Mouse (Mus musculus): ENCODE results near the gene Esp36. TPM values are rescaled to one million over a fixed set of nuclear protein-coding genes. Genes with fewer than 3 reads are reported as not detected.
"Not testable (repeated sequence)": the region's sequence is repeated elsewhere in the genome, so short reads cannot be mapped to it uniquely, and the experiment has no call there.

Gene Esp36
- not detected in 2 replicates for polyA plus RNA-seq (2015; fragmentation: Nextera tagmentation; extraction: Ambion mirVana)

- ATAC-seq (ENCODE audit: insufficient number of reproducible peaks, low FRiP score, low TSS enrichment, low read depth) = no peak
- no peak within 1 kb of the TSS for H3K27ac ChIP-seq
- no peaks in the 10 kb centered on the region for H3K9me3 ChIP-seq
- no peak within 1 kb of the TSS for H3K4me3 ChIP-seq
- no peaks in the 10 kb centered on the region for H3K4me1 ChIP-seq
- no peaks in the 10 kb centered on the region for H3K27me3 ChIP-seq
- no peak within 1 kb of the TSS for H3K9ac ChIP-seq
- 81% methylated on average over 2 of the region's 2 CpGs for WGBS
- no peak within 1 kb of the TSS for H3K4me2 ChIP-seq
- no peaks in the 10 kb centered on the region for H3K36me3 ChIP-seq
Measured at GRCm38 (mm10) chr17:38420085-38420484, at the start of gene Esp36. TSS of gene Esp36 (minus strand) at chr17:38420185.

GRCm38 (mm10) chr17:38456206-38456605, 36.2 kb upstream of the Esp36 start:
- H3K4me1 ChIP-seq; ATAC-seq (ENCODE audit: insufficient number of reproducible peaks, low FRiP score, low TSS enrichment, low read depth); H3K9ac ChIP-seq: not testable (repeated sequence)

GRCm38 (mm10) chr17:38450688-38451087, 30.7 kb upstream of the Esp36 start:
- ATAC-seq (ENCODE audit: insufficient number of reproducible peaks, low FRiP score, low TSS enrichment, low read depth) = no peak
- Histone ChIP-seq H3K9ac (no peak overlapping the region), H3K9me3 (no peaks in the 10 kb centered on the region; the same call in 1 of the 2 replicates), H3K4me2 (no peak overlapping the region), H3K4me1 (no peaks in the 10 kb centered on the region), H3K27ac (no peak overlapping the region), H3K4me3 (no peak overlapping the region), H3K27me3 (no peaks in the 10 kb centered on the region), H3K36me3 (no peaks in the 10 kb centered on the region)
- WGBS = 87% methylated on average over 2 of the region's 2 CpGs

More at GRCm38 (mm10) chr17:38456206-38456605, 36.2 kb upstream of the Esp36 start:
- H3K27ac ChIP-seq, H3K9me3 ChIP-seq, H3K4me2 ChIP-seq, H3K36me3 ChIP-seq, H3K27me3 ChIP-seq, H3K4me3 ChIP-seq: not testable (repeated sequence)

DNA sequence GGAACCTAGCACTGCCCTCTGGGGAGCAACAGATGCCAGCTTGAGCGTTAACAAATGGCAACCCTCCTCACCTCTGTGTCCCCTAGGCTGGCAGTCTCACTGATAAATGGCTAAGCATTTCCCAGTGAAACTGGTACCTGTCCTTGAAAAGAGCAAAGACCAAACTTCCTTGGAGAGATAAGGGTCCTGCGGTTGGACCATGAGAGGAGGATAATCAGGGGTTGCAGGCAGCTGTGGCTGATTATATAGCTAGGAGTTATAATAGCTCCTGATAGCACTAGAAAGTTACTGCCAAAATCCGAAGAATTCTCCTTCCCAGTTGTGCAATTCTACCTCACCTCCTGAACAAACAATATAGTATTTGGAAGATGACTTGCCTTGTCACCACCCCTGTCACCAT, 13.8 kb downstream of the Esp36 start:
- no peak overlapping the region for H3K4me2 ChIP-seq
- peaks cover 9% of the 10 kb centered on the region; the same call in 1 of the 2 replicates for H3K9me3 ChIP-seq
- no peak for ATAC-seq (ENCODE audit: insufficient number of reproducible peaks, low FRiP score, low TSS enrichment, low read depth)
- no peak overlapping the region for H3K9ac ChIP-seq
- no peaks in the 10 kb centered on the region for H3K4me1 ChIP-seq
- H3K36me3 ChIP-seq = no peaks in the 10 kb centered on the region
- WGBS = 75% methylated on average over 3 of the region's 3 CpGs
- no peaks in the 10 kb centered on the region for H3K27me3 ChIP-seq
- no peak overlapping the region for H3K4me3 ChIP-seq
- no peak overlapping the region for H3K27ac ChIP-seq

DNA sequence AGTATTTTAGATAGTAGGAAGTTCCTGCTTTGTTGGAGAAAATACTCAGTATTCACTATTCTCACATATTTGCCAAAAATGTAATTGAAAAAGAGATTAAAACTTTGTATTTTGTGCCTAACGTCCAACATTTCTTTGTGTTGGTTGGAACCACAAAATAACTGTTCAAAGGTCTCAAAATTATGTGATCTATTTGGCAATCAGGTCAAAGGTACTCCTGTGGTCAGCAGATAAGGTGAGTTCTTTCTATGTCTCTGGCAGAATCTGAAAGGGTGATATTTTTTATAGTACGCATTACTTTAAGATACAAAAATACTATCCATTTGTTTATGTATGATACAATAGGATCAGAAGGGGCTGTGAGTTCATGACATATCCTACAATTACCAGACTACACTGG, 28.2 kb downstream of the Esp36 start:
- no peak overlapping the region for H3K9ac ChIP-seq
- H3K27ac ChIP-seq = no peak overlapping the region
- H3K4me1 ChIP-seq = no peaks in the 10 kb centered on the region
- H3K9me3 ChIP-seq = no peaks in the 10 kb centered on the region
- no peak overlapping the region for H3K4me3 ChIP-seq
- no peak overlapping the region for H3K4me2 ChIP-seq
- no peaks in the 10 kb centered on the region for H3K27me3 ChIP-seq
- H3K36me3 ChIP-seq = no peaks in the 10 kb centered on the region
- ATAC-seq (ENCODE audit: insufficient number of reproducible peaks, low FRiP score, low TSS enrichment, low read depth) = no peak
- 75% methylated on average over 2 of the region's 2 CpGs for WGBS

Other genes starting within 250 kb of the Esp36 start
- gene Olfr134, start 248.8 kb downstream of the Esp36 start, polyA plus RNA-seq (2015; fragmentation: Nextera tagmentation; extraction: Ambion mirVana) = not detected in 2 replicates
- not detected in 2 replicates for gene Olfr135, start 215.8 kb downstream of the Esp36 start, polyA plus RNA-seq (2015; fragmentation: Nextera tagmentation; extraction: Ambion mirVana)
- not detected in 2 replicates for gene Olfr138, start 159.2 kb downstream of the Esp36 start, polyA plus RNA-seq (2015; fragmentation: Nextera tagmentation; extraction: Ambion mirVana)
- gene Olfr137, start 112.6 kb downstream of the Esp36 start, polyA plus RNA-seq (2015; fragmentation: Nextera tagmentation; extraction: Ambion mirVana) = not detected in 2 replicates
- gene Olfr136, start 90.4 kb downstream of the Esp36 start, polyA plus RNA-seq (2015; fragmentation: Nextera tagmentation; extraction: Ambion mirVana) = not detected in 2 replicates
- gene Esp34, start 134.0 kb upstream of the Esp36 start, polyA plus RNA-seq (2015; fragmentation: Nextera tagmentation; extraction: Ambion mirVana) = not detected in 2 replicates
- not detected in 2 replicates for gene Esp31, start 219.3 kb upstream of the Esp36 start, polyA plus RNA-seq (2015; fragmentation: Nextera tagmentation; extraction: Ambion mirVana)